Mouse (Mus musculus) G1E (cell line): ENCODE data around the gene Ndc80.

Experiments used
- CTCF ChIP-seq: IDR thresholded peaks from 2 replicates; pipeline ENCODE4 v1.5.1; 2012; ENCODE audit warnings: low read depth, low read length, inconsistent platforms, mixed read lengths
- GATA1 ChIP-seq: IDR thresholded peaks from 2 replicates; pipeline ENCODE4 v1.6.1; 2012; ENCODE audit warnings: borderline replicate concordance, low read length, inconsistent platforms, mixed read lengths
- GATA2 ChIP-seq: IDR thresholded peaks from 2 replicates; pipeline ENCODE4 v1.6.1; 2012; ENCODE audit warnings: low read depth, low read length, inconsistent platforms, borderline replicate concordance
- POLR2AphosphoS5 ChIP-seq: IDR thresholded peaks from 2 replicates; pipeline ENCODE4 v1.6.1; 2012; ENCODE audit warnings: low read depth, low read length, inconsistent platforms; ENCODE audit not compliant: insufficient replicate concordance
- TAL1 ChIP-seq: conservative IDR thresholded peaks from 2 replicates; pipeline ENCODE4 v1.6.1; 2012; ENCODE audit warnings: low read depth, low read length, inconsistent platforms, mixed read lengths

- TF ChIP-seq CTCF (no peak), TAL1 (no peak), GATA1 (no peak), POLR2AphosphoS5 (no peak), GATA2 (no peak)
Measured at GRCm38 (mm10) chr17:71489703-71490461, 36.8 kb downstream of the Ndc80 start.
